Mouse (Mus musculus): Measurements from ENCODE around the gene Efhd1. TPM values are rescaled to one million over a fixed set of nuclear protein-coding genes. Genes with fewer than 3 reads are reported as not detected.

Efhd1 gene
- polyA plus RNA-seq, 1 experiment from 2014 or later = 42.5 TPM

DNA sequence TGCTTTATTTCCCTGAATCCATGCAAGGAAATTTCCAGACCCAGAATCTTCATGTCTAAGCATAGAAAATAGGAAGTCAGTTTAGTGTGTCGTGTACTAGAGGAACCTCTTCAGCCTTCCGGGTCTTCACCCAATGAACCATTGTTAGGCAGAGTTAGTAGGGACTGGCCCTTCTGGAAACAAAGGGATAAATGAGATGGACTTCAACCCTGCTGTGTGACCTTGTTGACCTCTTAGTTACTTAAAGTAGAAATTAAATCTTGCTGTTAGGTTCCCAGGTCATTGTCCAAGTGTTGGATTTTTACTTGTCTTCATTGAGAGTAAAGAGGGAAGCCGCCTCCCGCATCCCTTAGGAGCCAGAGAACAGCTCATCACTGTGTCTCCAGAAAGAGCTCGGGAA lies 33.6 kb upstream of the Efhd1 start:
- ATAC-seq (replicated peaks; ENCODE audit: low FRiP score, low read depth) (no peak), DNase-seq (ENCODE audit: low spot score) (no peak)
- H3K27me3 ChIP-seq (ENCODE audit: insufficient read depth, low read length) = no peaks in the 10 kb centered on the region
- no peak overlapping the region for H3K27ac ChIP-seq
- 89% methylated on average over 5 of the region's 5 CpGs for WGBS
- no peak overlapping the region for H3K4me2 ChIP-seq (ENCODE audit: low read length)
- H3K4me3 ChIP-seq (replicated peaks; ENCODE audit: low read depth, low read length) = no peak overlapping the region
- H3K9me3 ChIP-seq (replicated peaks; ENCODE audit: low read length) = no peaks in the 10 kb centered on the region
- H3K36me3 ChIP-seq (ENCODE audit: insufficient read depth, low read length) = peaks cover 56% of the 10 kb centered on the region
- H3K4me1 ChIP-seq (replicated peaks; ENCODE audit: insufficient read depth, low read length) = no peaks in the 10 kb centered on the region
- TF ChIP-seq CTCF (IDR thresholded peaks at IDR 0.05; ENCODE audit: low read depth) = no peak
- H3K9ac ChIP-seq (ENCODE audit: low read depth, low read length) = no peak overlapping the region

DNA sequence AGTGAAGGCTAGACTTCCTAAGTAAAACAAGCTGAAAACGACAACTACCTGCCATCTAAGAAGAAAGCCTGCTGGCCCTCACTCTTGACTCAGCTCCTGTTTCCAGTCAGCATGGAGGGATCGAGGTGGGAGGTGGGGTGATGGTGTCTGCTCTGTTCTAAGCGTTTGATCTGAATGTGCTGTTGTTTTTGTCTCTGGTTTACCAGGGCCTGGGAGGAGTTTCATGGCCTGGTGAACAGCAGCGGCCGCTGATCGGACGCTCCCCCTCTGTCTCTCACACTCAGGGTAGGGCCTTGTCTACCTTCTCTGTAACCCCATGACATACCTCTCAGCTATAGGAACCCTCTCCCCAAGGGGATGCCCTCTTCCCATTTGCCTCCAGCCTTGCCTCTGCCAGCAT lies 32.0 kb upstream of the Efhd1 start:
- H3K4me3 ChIP-seq (replicated peaks; ENCODE audit: low read depth, low read length) = no peak overlapping the region
- H3K4me1 ChIP-seq (replicated peaks; ENCODE audit: insufficient read depth, low read length) = no peaks in the 10 kb centered on the region
- H3K9me3 ChIP-seq (replicated peaks; ENCODE audit: low read length) = no peaks in the 10 kb centered on the region
- H3K27me3 ChIP-seq (ENCODE audit: insufficient read depth, low read length) = no peaks in the 10 kb centered on the region
- TF ChIP-seq CTCF (IDR thresholded peaks at IDR 0.05; ENCODE audit: low read depth) = no peak
- H3K9ac ChIP-seq (ENCODE audit: low read depth, low read length) = no peak overlapping the region
- ATAC-seq (replicated peaks; ENCODE audit: low FRiP score, low read depth) = peak; percentile 68
- no peak overlapping the region for H3K27ac ChIP-seq
- peaks cover 46% of the 10 kb centered on the region for H3K36me3 ChIP-seq (ENCODE audit: insufficient read depth, low read length)
- 40% methylated on average over 7 of the region's 7 CpGs for WGBS
- peak; percentile 73 for DNase-seq (ENCODE audit: low spot score)
- H3K4me2 ChIP-seq (ENCODE audit: low read length) = no peak overlapping the region

DNA sequence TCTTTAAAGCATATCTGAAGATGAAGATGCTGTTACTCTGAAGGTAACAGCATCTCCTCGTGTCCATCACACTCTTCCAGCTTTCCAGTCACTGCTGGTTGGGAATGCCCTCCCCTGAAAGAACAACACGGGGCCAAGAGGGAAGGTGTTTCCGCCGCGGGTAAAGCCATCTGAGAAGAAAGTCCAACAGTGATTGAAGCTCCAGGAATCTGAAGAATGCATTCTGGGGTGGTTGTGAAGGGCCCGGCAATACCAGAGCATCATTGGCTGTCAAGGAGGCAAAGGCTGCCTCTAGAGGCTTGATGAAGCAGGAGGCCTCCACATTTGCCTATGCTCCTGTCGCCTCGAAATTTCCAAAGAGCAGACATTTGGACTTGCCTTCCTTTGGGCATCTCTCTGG lies 25.1 kb upstream of the Efhd1 start:
- Histone ChIP-seq H3K27me3 (ENCODE audit: insufficient read depth, low read length) (no peaks in the 10 kb centered on the region), H3K9me3 (replicated peaks; ENCODE audit: low read length) (no peaks in the 10 kb centered on the region), H3K4me2 (ENCODE audit: low read length) (no peak overlapping the region), H3K36me3 (ENCODE audit: insufficient read depth, low read length) (0 out of 2 replicates have a peak, but pooled peaks cover 20% of the 10 kb centered on the region), H3K9ac (ENCODE audit: low read depth, low read length) (no peak overlapping the region), H3K27ac (no peak overlapping the region), H3K4me1 (replicated peaks; ENCODE audit: insufficient read depth, low read length) (no peaks in the 10 kb centered on the region), H3K4me3 (replicated peaks; ENCODE audit: low read depth, low read length) (no peak overlapping the region)
- no peak for TF ChIP-seq CTCF (IDR thresholded peaks at IDR 0.05; ENCODE audit: low read depth)
- DNase-seq (ENCODE audit: low spot score) (peak; percentile 28), ATAC-seq (replicated peaks; ENCODE audit: low FRiP score, low read depth) (peak; percentile 69)
- WGBS = 62% methylated on average over 8 of the region's 8 CpGs

DNA sequence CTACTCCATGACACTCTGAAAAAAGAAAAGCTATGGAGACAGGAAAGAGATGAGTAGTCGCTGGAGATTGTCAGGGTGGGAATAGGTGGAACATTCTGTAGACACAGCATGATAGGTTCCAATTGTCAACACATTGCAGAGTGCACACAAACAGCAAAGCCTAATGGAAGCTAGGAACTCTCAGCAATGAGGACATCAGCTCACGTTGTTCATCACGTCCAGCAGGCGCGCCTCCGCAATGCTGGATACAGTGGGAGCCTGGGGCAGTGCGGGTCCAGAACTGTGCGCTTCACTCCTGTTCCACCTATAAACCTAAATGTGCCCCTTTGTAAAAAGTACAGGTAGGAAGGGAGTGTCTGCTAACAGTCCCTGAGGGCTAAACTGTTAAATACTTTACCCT lies 21.1 kb upstream of the Efhd1 start:
- Histone ChIP-seq H3K4me1 (replicated peaks; ENCODE audit: insufficient read depth, low read length) (no peaks in the 10 kb centered on the region), H3K4me3 (replicated peaks; ENCODE audit: low read depth, low read length) (no peak overlapping the region), H3K9ac (ENCODE audit: low read depth, low read length) (no peak overlapping the region), H3K36me3 (ENCODE audit: insufficient read depth, low read length) (0 out of 2 replicates have a peak, but pooled peaks cover 3% of the 10 kb centered on the region), H3K4me2 (ENCODE audit: low read length) (no peak overlapping the region), H3K9me3 (replicated peaks; ENCODE audit: low read length) (no peaks in the 10 kb centered on the region), H3K27ac (no peak overlapping the region), H3K27me3 (ENCODE audit: insufficient read depth, low read length) (no peaks in the 10 kb centered on the region)
- TF ChIP-seq CTCF (IDR thresholded peaks at IDR 0.05; ENCODE audit: low read depth) = no peak
- WGBS = 87% methylated on average over 8 of the region's 8 CpGs
- DNase-seq (ENCODE audit: low spot score) (no peak), ATAC-seq (replicated peaks; ENCODE audit: low FRiP score, low read depth) (no peak)

DNA sequence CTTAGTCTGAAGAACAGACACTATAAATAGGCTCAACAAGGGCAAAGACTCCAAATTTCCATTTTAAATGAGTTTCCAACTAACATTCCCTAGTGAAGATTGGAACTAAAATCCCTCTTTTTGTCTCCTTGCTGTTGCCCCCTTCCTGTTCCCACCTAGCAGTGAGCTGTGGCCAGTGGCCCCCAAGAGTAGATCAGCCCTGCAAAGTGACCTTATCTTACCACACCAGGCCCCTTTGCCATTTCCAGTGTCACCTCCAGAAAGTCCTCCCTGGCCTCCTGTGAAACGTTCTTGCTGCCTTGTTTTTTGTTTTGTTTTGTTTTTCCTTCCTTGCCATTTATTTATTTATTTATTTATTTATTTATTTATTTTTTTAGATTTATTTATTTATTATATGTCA lies 18.7 kb upstream of the Efhd1 start:
- 42% methylated on average over 1 of the region's 1 CpGs for WGBS
- Histone ChIP-seq H3K9me3 (replicated peaks; ENCODE audit: low read length) (no peaks in the 10 kb centered on the region), H3K4me3 (replicated peaks; ENCODE audit: low read depth, low read length) (no peak overlapping the region), H3K27ac (no peak overlapping the region), H3K4me2 (ENCODE audit: low read length) (no peak overlapping the region), H3K36me3 (ENCODE audit: insufficient read depth, low read length) (no peaks in the 10 kb centered on the region), H3K27me3 (ENCODE audit: insufficient read depth, low read length) (no peaks in the 10 kb centered on the region), H3K9ac (ENCODE audit: low read depth, low read length) (no peak overlapping the region), H3K4me1 (replicated peaks; ENCODE audit: insufficient read depth, low read length) (no peaks in the 10 kb centered on the region)
- ATAC-seq (replicated peaks; ENCODE audit: low FRiP score, low read depth) (no peak), DNase-seq (ENCODE audit: low spot score) (no peak)
- TF ChIP-seq CTCF (IDR thresholded peaks at IDR 0.05; ENCODE audit: low read depth) = no peak

DNA sequence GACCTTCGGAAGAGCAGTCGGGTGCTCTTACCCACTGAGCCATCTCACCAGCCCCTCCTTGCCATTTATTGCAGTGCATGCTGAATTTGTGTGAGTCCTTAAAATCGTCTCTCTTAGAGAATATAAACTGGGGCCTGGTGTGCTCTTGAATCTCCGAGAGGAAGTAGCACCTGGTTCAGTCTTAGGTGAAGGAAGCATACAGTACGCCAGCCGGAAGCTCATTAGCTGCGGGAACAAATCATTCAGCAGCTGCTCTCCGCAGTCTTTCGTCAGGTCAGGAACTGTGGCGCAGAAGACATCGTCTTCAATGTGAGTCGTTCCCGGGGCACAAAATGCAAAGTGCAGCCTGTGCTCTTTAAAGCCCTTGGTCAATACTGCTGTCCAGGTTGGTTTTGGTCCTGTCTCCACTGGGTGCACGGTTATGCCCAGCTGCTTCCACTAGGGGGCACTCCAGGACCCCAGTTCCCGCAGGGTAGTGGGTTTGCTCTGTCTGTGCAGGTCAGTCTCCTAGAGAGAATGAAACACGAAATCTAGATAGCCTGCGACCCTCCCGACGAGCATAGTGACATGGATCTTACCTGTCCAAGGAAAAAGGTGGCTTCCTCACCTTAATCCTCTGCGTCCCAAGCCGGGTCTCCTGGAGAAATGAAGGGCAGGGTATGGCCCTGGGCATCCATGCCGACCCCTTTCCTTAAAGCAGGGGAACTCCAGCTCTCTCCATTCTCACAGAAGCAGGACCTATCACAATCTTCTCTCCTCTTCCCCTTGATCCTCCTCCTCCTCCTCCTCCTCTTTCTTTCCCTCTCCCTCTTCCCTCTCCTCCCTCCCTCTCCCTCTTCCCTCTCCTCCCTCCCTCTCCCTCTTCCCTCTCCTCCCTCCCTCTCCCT lies 18.0 kb upstream of the Efhd1 start:
- peak; percentile 91 for TF ChIP-seq CTCF (IDR thresholded peaks at IDR 0.05; ENCODE audit: low read depth)
- H3K9ac ChIP-seq (ENCODE audit: low read depth, low read length) = no peak overlapping the region
- no peaks in the 10 kb centered on the region for H3K27me3 ChIP-seq (ENCODE audit: insufficient read depth, low read length)
- ATAC-seq (replicated peaks; ENCODE audit: low FRiP score, low read depth) (peak; percentile 86), DNase-seq (ENCODE audit: low spot score) (peak; percentile 78)
- H3K9me3 ChIP-seq (replicated peaks; ENCODE audit: low read length) = no peaks in the 10 kb centered on the region
- H3K4me1 ChIP-seq (replicated peaks; ENCODE audit: insufficient read depth, low read length) = no peaks in the 10 kb centered on the region
- 25% methylated on average over 22 of the region's 22 CpGs for WGBS
- peak overlapping the region; percentile 37 for H3K4me2 ChIP-seq (ENCODE audit: low read length)
- H3K36me3 ChIP-seq (ENCODE audit: insufficient read depth, low read length) = no peaks in the 10 kb centered on the region
- H3K27ac ChIP-seq = no peak overlapping the region
- no peak overlapping the region for H3K4me3 ChIP-seq (replicated peaks; ENCODE audit: low read depth, low read length)
